Mouse (Mus musculus) forebrain, embryonic 14.5 days (tissue): ENCODE data around the gene Repin1. TPM values are rescaled to one million over a fixed set of nuclear protein-coding genes. Genes with fewer than 3 reads are reported as not detected.
A peak's percentile ranks its signal among the peaks of the same experiment; 100 is the strongest.

Experiments used
- ATAC-seq: fragments of 200-750 bp; cut with Nextera tagmentation; 2 replicates; pipeline ENCODE4 v1.8.0; 2017; ENCODE audit warnings: mild to moderate bottlenecking, moderate library complexity
- DNase-seq: peaks from one replicate; pipeline ENCODE4 v3.0.0-alpha.2; 2015; ENCODE audit warnings: low spot score
- H3K27ac ChIP-seq: fragments of 300-500 bp; sonication (generic); 2 replicates; pipeline ENCODE4 v1.5.1; 2014; ENCODE audit warnings: low read depth, mild to moderate bottlenecking, control low read depth, low read length, moderate library complexity
- H3K27me3 ChIP-seq: fragments of 300-500 bp; sonication (generic); replicated peaks from 2 replicates; pipeline ENCODE4 v1.6.1; 2014; ENCODE audit warnings: low read length, control low read depth, mixed read lengths; ENCODE audit not compliant: control insufficient read depth, insufficient read depth
- H3K36me3 ChIP-seq: fragments of 300-500 bp; sonication (generic); 2 replicates; pipeline ENCODE4 v1.6.1; 2014; ENCODE audit warnings: low read length, control low read depth; ENCODE audit not compliant: control insufficient read depth, insufficient read depth
- H3K4me1 ChIP-seq: fragments of 300-500 bp; sonication (generic); 2 replicates; pipeline ENCODE4 v1.6.1; 2014; ENCODE audit warnings: antibody characterized with exemption, low read length, control low read depth; ENCODE audit not compliant: control insufficient read depth, insufficient read depth
- H3K4me2 ChIP-seq: fragments of 300-500 bp; sonication (generic); 2 replicates; pipeline ENCODE4 v1.6.1; 2014; ENCODE audit warnings: mild to moderate bottlenecking, control low read depth, low read length
- H3K4me3 ChIP-seq: fragments of 300-500 bp; sonication (generic); 2 replicates; pipeline ENCODE4 v1.5.1; 2014; ENCODE audit warnings: low read depth, low read length, control low read depth
- H3K9ac ChIP-seq: fragments of 300-500 bp; sonication (generic); 2 replicates; pipeline ENCODE4 v1.6.1; 2014; ENCODE audit warnings: mild to moderate bottlenecking, low read length, control low read depth, moderate library complexity
- H3K9me3 ChIP-seq: fragments of 300-500 bp; sonication (generic); replicated peaks from 2 replicates; pipeline ENCODE4 v1.6.1; 2016; ENCODE audit warnings: low read length, control low read depth, mixed read lengths; ENCODE audit not compliant: control insufficient read depth
- WGBS: fragments of 180-500 bp; shearing (Covaris S2); extraction: QIAGEN DNeasy Blood & Tissue Kit; methylation state at CpG from one replicate; pipeline ENCODE4 v1.1.7; 2014; 5-methylcytosine and 5-hydroxymethylcytosine counted together
- polyA plus RNA-seq: library from polyadenylated mRNA; unstranded; fragments of >200 nt; fragmentation: Nextera tagmentation; extraction: Ambion mirVana; gene quantifications from 2 replicates; pipeline ENCODE4 v1.2.1, GENCODE M21; 2014

Gene Repin1
- polyA plus RNA-seq, 1 experiment from 2014 or later, result 27.3 TPM

DNA sequence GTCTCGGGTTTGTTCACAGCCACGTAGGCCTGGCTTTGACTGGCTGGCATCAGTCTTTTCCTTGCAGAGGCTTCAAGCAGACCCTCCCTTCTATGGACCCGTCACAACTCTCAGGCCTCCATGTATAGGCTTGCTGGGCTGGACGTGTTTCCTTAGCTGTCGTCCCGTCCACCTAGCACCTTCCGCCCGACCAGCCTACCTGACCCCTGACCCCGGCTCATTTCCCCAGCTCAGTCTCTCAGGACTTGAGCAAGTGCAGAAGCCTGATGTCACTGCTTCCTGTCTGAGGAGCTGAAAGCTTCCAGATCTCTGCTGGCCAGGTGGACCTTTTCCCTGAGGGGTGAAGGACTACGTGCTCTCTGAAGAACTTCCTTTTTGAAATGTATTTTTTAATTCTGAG, 20.4 kb upstream of the Repin1 start:
- Histone ChIP-seq H3K36me3 (no peaks in the 10 kb centered on the region), H3K9me3 (no peaks in the 10 kb centered on the region), H3K4me1 (no peaks in the 10 kb centered on the region; the same call in 1 of the 2 replicates), H3K4me3 (no peak overlapping the region), H3K27ac (no peak overlapping the region), H3K4me2 (no peak overlapping the region), H3K9ac (no peak overlapping the region), H3K27me3 (no peaks in the 10 kb centered on the region)
- ATAC-seq (no peak), DNase-seq (no peak)
- 82% methylated on average over 10 of the region's 10 CpGs for WGBS

DNA sequence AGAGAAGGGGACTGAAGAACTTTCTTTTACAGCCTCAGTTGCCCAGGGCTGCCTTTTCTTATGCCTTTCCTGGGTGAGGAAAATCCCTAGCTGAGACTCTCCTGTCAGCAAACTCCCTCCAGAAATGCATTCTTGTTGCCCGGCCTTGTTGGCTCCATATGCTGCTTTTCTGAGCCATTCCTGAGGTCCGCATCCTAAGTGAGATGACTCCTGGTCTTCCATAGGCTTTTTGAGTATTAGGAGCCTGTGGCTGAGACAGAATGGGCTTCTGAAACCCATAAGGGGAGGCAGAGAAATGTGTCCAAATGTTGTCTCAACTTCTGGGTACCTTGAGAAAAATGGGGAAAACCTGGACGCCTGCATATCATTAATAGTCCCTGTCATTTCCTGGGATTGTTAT, 19.7 kb upstream of the Repin1 start:
- ATAC-seq (no peak), DNase-seq (no peak)
- 81% methylated on average over 3 of the region's 3 CpGs for WGBS
- no peaks in the 10 kb centered on the region for H3K9me3 ChIP-seq
- no peak overlapping the region for H3K27ac ChIP-seq
- no peaks in the 10 kb centered on the region for H3K4me1 ChIP-seq
- H3K4me3 ChIP-seq, result no peak overlapping the region
- H3K27me3 ChIP-seq, result no peaks in the 10 kb centered on the region
- H3K9ac ChIP-seq, result no peak overlapping the region
- H3K36me3 ChIP-seq, result no peaks in the 10 kb centered on the region
- H3K4me2 ChIP-seq, result no peak overlapping the region

DNA sequence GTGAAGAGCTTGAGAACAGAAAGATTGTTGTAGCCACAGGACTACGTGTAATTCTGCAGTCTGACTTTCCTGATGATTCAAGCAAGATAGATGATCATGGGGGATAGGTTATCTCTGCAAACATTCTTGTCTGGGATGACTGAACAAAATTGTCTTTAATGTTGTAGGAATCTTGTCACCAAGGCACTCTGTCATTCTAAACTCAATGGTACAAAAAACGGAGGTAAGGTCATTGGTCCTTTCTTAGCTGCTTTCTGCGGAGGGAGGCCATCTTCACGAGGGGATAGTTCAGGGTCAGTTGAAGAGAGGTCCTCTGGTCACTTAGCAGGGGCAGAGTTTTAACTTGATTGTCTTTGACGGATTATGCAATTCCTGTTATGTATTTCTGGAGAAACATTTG, 14.9 kb upstream of the Repin1 start:
- H3K9me3 ChIP-seq, result no peaks in the 10 kb centered on the region
- H3K27ac ChIP-seq, result no peak overlapping the region
- H3K9ac ChIP-seq, result no peak overlapping the region
- H3K36me3 ChIP-seq, result no peaks in the 10 kb centered on the region
- 72% methylated on average over 5 of the region's 5 CpGs for WGBS
- H3K4me2 ChIP-seq, result no peak overlapping the region
- no peaks in the 10 kb centered on the region for H3K27me3 ChIP-seq
- no peaks in the 10 kb centered on the region for H3K4me1 ChIP-seq
- no peak overlapping the region for H3K4me3 ChIP-seq
- DNase-seq, result no peak
- no peak for ATAC-seq

DNA sequence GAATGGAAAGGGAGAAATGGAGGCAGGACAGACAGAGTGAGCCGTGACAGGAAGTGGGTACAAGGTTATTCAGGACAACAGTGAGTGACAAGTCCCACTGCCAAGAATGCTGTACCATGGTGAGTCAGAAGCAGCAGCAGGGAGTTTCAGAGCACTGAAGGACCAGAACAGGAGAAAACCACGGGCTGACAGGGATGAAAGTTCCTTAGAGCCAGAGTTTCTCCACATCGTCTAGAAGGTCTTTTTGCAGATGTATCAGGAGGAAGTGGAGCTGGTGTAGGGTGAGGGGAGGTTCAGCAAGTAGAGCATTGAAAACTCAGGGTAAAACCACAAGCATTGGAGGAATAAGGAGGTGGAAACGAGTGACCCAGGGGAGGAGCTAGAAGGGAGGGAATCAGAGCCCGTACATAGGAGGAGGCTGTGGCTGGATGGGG, 14.5 kb upstream of the Repin1 start:
- Histone ChIP-seq H3K4me1 (no peaks in the 10 kb centered on the region), H3K36me3 (no peaks in the 10 kb centered on the region), H3K27me3 (no peaks in the 10 kb centered on the region), H3K9ac (no peak overlapping the region), H3K27ac (no peak overlapping the region), H3K9me3 (no peaks in the 10 kb centered on the region), H3K4me3 (no peak overlapping the region), H3K4me2 (no peak overlapping the region)
- WGBS, result 42% methylated on average over 5 of the region's 5 CpGs
- DNase-seq (no peak), ATAC-seq (no peak)

DNA sequence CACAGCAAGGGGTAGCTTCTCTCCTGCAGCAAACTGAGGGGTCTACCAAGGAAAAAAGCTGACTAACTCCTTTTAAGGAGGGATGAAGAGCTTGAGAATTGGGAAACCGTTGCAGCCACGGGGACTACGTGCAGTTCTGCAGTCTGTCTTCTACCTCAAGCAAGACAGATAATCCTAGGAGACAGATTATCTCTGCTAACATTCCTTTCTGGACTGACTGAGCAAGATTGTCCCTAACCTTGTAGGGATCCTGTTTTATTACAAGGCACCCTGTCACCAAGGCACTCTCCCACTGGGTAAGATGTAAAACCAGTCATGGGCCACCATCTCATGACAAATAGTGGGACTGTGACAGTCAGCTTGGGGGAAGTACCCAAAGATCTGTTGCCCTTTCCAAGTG, 12.4 kb upstream of the Repin1 start:
- Histone ChIP-seq H3K4me2 (no peak overlapping the region), H3K27ac (no peak overlapping the region), H3K36me3 (no peaks in the 10 kb centered on the region), H3K9me3 (no peaks in the 10 kb centered on the region), H3K9ac (no peak overlapping the region), H3K4me1 (no peaks in the 10 kb centered on the region), H3K27me3 (no peaks in the 10 kb centered on the region), H3K4me3 (no peak overlapping the region)
- DNase-seq (no peak), ATAC-seq (no peak)
- WGBS, result 25% methylated on average over 3 of the region's 3 CpGs

DNA sequence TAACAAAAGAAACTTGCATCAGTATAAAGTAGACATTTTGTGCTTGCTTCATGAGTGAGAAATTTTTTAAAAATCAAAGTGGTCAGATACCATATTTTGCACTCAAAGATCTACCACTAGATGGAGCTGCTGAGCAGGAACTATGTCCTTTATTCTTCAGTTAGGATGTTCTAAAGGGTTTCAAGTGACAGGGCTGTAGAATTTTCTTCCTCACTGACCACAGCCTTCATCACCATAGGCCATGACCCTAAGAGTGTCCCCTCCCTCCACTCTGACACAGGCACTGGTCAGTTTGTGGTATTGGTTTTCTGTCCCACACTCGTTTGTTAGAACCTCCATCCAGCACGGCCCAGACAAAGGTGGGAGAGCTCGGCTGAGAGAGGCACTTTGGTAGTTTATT, 11.6 kb upstream of the Repin1 start:
- DNase-seq, result peak; percentile 82
- WGBS, result 65% methylated on average over 3 of the region's 3 CpGs
- Histone ChIP-seq H3K9ac (no peak overlapping the region), H3K36me3 (no peaks in the 10 kb centered on the region), H3K4me1 (no peaks in the 10 kb centered on the region), H3K27ac (no peak overlapping the region), H3K27me3 (no peaks in the 10 kb centered on the region), H3K4me2 (no peak overlapping the region), H3K4me3 (no peak overlapping the region), H3K9me3 (no peaks in the 10 kb centered on the region)
- peak; percentile 40; the same call in 1 of the 2 replicates for ATAC-seq

DNA sequence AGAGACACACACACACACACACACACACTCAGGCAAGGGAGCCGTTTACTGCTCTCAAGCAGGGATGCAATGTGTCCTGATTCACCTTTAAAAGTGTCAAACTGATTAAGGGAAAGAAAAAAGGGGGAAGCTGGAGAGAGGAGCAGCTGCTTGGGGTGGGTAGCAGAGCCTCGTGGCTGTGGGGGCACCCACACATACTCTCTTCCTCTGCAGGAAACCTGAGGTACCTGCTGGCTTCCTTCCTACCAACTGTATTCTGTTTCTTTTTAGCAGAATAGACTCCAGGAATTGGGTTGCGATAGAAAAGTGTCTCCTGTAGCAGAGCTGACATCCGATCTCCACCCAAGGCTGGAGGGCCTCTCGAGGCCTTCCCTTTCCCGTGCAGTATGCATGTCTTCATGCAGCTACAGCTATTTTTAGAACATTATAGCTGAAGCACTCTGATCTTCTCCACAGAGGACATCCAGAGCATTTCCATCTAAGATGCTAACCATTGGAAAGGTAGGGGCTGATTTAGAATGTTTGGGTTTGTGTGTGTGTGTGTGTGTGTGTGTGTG, 4.4 kb upstream of the Repin1 start, which contains the start of gene Gm45021:
Gene Gm45021 (plus strand): TSS at position 417 of the 557 bp plus-strand sequence.
- DNase-seq (no peak), ATAC-seq (no peak)
- 72% methylated on average over 6 of the region's 6 CpGs for WGBS
- Histone ChIP-seq H3K27me3 (no peaks in the 10 kb centered on the region), H3K4me3 (no peak within 1 kb of the TSS), H3K36me3 (no peaks in the 10 kb centered on the region), H3K9ac (no peak within 1 kb of the TSS), H3K27ac (no peak within 1 kb of the TSS), H3K4me1 (peaks cover 6% of the 10 kb centered on the region; the same call in 1 of the 2 replicates), H3K9me3 (no peaks in the 10 kb centered on the region), H3K4me2 (no peak within 1 kb of the TSS)

DNA sequence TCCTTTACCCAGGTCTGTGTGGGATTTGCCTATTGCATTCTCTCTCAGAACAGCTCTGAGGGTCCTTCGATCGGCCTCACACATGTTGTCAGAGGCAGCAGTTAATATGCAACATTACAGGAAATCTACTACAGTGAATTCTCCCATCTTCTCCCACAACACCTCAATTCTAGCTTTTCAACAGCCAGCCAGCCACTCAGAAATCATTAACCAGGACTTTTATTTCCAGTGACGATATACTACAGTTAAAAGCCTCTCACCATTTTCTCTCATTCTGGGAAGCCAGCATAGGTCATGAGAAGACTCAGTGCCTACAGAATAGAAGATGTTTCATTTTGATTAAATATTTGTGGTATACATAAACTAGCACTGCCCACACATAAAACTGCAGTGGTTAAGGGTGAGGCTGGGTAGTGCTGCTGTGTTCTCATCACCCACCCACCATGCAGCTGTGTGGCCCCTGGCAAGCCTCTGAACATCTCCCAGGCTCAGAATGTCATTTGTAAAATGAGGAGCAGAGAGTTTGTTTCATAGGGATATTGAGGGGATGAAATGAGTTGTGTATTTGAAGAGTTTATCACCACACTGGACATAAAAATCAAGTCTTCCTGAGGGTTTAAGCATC, 2.4 kb upstream of the Repin1 start:
- peaks cover 2% of the 10 kb centered on the region; the same call in 1 of the 2 replicates for H3K9me3 ChIP-seq
- no peak overlapping the region for H3K4me2 ChIP-seq
- no peak for ATAC-seq
- H3K27ac ChIP-seq, result no peak overlapping the region
- peaks cover 4% of the 10 kb centered on the region for H3K36me3 ChIP-seq
- WGBS, result 91% methylated on average over 3 of the region's 3 CpGs
- H3K27me3 ChIP-seq, result no peaks in the 10 kb centered on the region
- DNase-seq, result no peak
- no peak overlapping the region for H3K9ac ChIP-seq
- peaks cover 13% of the 10 kb centered on the region for H3K4me1 ChIP-seq
- no peak overlapping the region for H3K4me3 ChIP-seq

DNA sequence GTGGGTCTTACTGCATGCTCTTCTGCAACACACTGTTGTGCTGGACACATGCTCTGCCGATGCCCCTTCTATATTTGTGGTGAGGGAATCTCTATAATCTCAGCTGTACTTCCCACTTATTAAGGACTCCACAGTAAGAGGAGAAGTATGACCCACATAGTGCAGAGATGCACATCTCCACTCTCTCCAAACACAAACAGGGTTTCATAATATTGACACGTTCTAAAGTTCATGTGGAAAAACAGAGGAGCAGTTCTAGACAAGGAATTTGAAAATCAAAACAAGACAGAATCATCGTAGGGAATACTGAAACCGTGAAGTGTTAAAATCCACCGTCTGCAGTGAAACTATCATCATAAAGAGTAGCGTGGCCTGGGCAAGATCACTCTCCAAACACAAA, 1.8 kb upstream of the Repin1 start:
- H3K4me2 ChIP-seq, result no peak overlapping the region
- 94% methylated on average over 6 of the region's 6 CpGs for WGBS
- ATAC-seq (no peak), DNase-seq (no peak)
- peaks cover 9% of the 10 kb centered on the region for H3K36me3 ChIP-seq
- H3K27me3 ChIP-seq, result no peaks in the 10 kb centered on the region
- no peak overlapping the region for H3K4me3 ChIP-seq
- H3K27ac ChIP-seq, result no peak overlapping the region
- peaks cover 7% of the 10 kb centered on the region; the same call in 1 of the 2 replicates for H3K9me3 ChIP-seq
- H3K9ac ChIP-seq, result no peak overlapping the region
- H3K4me1 ChIP-seq, result peaks cover 13% of the 10 kb centered on the region
